Mouse (Mus musculus) megakaryocyte, embryonic 14.5 days (primary cell): ENCODE measurements around the gene Treml4.

ENCODE experiments used
- FLI1 ChIP-seq: IDR thresholded peaks from 2 replicates; pipeline ENCODE4 v1.6.1; 2012; ENCODE audit warnings: low read length, inconsistent platforms, mixed read lengths
- GATA1 ChIP-seq: IDR thresholded peaks from 3 replicates; pipeline ENCODE4 v1.6.1; 2012; ENCODE audit warnings: mixed read lengths, low read length, inconsistent platforms, borderline replicate concordance

DNA sequence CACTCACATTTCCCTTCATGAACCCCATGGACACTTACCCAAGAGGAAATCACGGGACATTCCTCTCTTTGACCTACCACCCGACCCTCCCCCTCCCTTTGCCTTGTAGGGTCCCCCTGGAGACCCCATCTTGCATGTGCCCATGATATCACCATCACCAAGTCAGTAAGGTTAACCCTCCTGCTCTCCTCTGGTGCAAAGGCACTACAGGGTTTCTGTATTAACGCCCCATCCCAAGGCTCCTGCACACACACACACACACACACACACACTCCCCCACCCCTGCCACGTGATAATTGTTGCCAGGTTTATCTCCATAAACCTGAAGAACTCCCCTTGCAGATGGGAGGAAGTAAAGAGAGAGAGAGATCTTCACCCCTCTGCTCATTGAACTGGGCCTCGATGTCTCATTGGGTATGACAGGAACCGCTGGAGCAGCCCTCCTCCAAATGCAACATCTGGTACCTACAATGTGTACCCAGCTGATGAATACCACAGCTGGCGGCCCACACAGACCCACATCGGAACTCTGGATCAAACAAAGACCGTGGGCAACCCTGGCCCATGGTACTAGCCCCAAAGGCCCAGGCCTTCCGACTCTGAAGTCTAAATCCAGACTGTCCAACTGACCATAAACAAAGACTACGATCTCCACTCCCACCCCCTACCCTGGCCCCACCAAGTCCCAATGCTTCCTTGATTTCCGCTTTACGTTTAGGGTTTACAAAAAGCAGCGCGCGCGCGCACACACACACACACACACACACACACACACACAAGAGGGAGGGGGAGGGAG is 17.0 kb downstream of the Treml4 start:
- no peak for TF ChIP-seq GATA1
- TF ChIP-seq FLI1: no peak
